Mouse (Mus musculus): ENCODE data around the gene Fam25c.
"Not testable (repeated sequence)": the region's sequence is repeated elsewhere in the genome, so short reads cannot be mapped to it uniquely, and the experiment has no call there.

The Fam25c gene

GRCm38 (mm10) chr14:34355301-34355700 lies at the start of gene Fam25c:
Gene Fam25c (minus strand): TSS chr14:34355433.
- no peak for DNase-seq (ENCODE audit: low spot score in 2 of 2)

- DNase-seq (ENCODE audit: low spot score in 2 of 2): no peak
Observed at GRCm38 (mm10) chr14:34403424-34403823, 48.2 kb upstream of the Fam25c start.

GRCm38 (mm10) chr14:34402871-34403270 lies 47.6 kb upstream of the Fam25c start:
- no peak for DNase-seq (ENCODE audit: low spot score in 2 of 2)

GRCm38 (mm10) chr14:34401135-34401534 lies 45.9 kb upstream of the Fam25c start:
- DNase-seq (ENCODE audit: low spot score in 2 of 2): peak; percentile 33 to 51

GRCm38 (mm10) chr14:34400021-34400420 lies 44.8 kb upstream of the Fam25c start:
- DNase-seq (ENCODE audit: low spot score in 2 of 2): no peak

- DNase-seq (ENCODE audit: low spot score in 2 of 2): no peak
Observed at GRCm38 (mm10) chr14:34399301-34399700, 44.1 kb upstream of the Fam25c start.

- DNase-seq (ENCODE audit: low spot score in 2 of 2): no peak
Observed at GRCm38 (mm10) chr14:34398901-34399300, 43.7 kb upstream of the Fam25c start.

GRCm38 (mm10) chr14:34397871-34398270 lies 42.6 kb upstream of the Fam25c start:
- DNase-seq (ENCODE audit: low spot score in 2 of 2): no peak

- DNase-seq (ENCODE audit: low spot score in 2 of 2): no peak
Observed at GRCm38 (mm10) chr14:34393295-34393694, 38.1 kb upstream of the Fam25c start.

GRCm38 (mm10) chr14:34382921-34383704 lies 27.9 kb upstream of the Fam25c start:
- DNase-seq (ENCODE audit: low spot score in 2 of 2): no peak

- no peak for DNase-seq (ENCODE audit: low spot score in 2 of 2)
Observed at GRCm38 (mm10) chr14:34378560-34379331, 23.5 kb upstream of the Fam25c start.

GRCm38 (mm10) chr14:34377121-34377520 lies 21.9 kb upstream of the Fam25c start:
- no peak for DNase-seq (ENCODE audit: low spot score in 2 of 2)

- no peak for DNase-seq (ENCODE audit: low spot score in 2 of 2)
Observed at GRCm38 (mm10) chr14:34375941-34376340, 20.7 kb upstream of the Fam25c start.

GRCm38 (mm10) chr14:34375415-34375904 lies 20.2 kb upstream of the Fam25c start, which contains the start of gene Mmrn2:
Gene Mmrn2 (plus strand): TSS chr14:34375465.
- DNase-seq (ENCODE audit: low spot score in 2 of 2): no peak

- DNase-seq (ENCODE audit: low spot score in 2 of 2): no peak
Observed at GRCm38 (mm10) chr14:34374577-34374976, 19.3 kb upstream of the Fam25c start, which contains the start of gene Sncg. Gene Sncg (minus strand): TSS chr14:34374789.

GRCm38 (mm10) chr14:34373581-34373980 lies 18.3 kb upstream of the Fam25c start:
- DNase-seq (ENCODE audit: low spot score in 2 of 2): no peak

GRCm38 (mm10) chr14:34372646-34373045 lies 17.4 kb upstream of the Fam25c start:
- no peak for DNase-seq (ENCODE audit: low spot score in 2 of 2)

GRCm38 (mm10) chr14:34371763-34372162 lies 16.5 kb upstream of the Fam25c start:
- DNase-seq (ENCODE audit: low spot score in 2 of 2): no peak

GRCm38 (mm10) chr14:34370921-34371320 lies 15.7 kb upstream of the Fam25c start:
- DNase-seq (ENCODE audit: low spot score in 2 of 2): no peak

GRCm38 (mm10) chr14:34370203-34370602 lies 15.0 kb upstream of the Fam25c start:
- no peak for DNase-seq (ENCODE audit: low spot score in 2 of 2)

- no peak for DNase-seq (ENCODE audit: low spot score in 2 of 2)
Observed at GRCm38 (mm10) chr14:34365147-34365507, 9.9 kb upstream of the Fam25c start.

- DNase-seq (ENCODE audit: low spot score in 2 of 2): not testable (repeated sequence)
Observed at GRCm38 (mm10) chr14:34364254-34365146, 9.3 kb upstream of the Fam25c start.

Data from spleen, postnatal 14 days (tissue).